Mouse (Mus musculus) MEL (cell line): Measurements from ENCODE around the gene Pold1. TPM values are rescaled to one million over a fixed set of nuclear protein-coding genes. Genes with fewer than 3 reads are reported as not detected.

Experiments
- DNase-seq: peaks from one replicate; pipeline ENCODE4 v3.0.0; 2011; ENCODE audit warnings: low read depth, low spot score
- H3K27ac ChIP-seq: 2 replicates; pipeline ENCODE4 v1.5.1; 2012; ENCODE audit warnings: low read depth, mild to moderate bottlenecking, control low read depth, low read length, moderate library complexity; ENCODE audit not compliant: control insufficient read depth
- H3K27me3 ChIP-seq, 2 experiments: fragments of 150-350 bp in 1 of 2; sonication (generic) in 1 of 2; 2 replicates each; pipeline ENCODE4 v1.6.1; 2012; ENCODE audit warnings: low read length in 2 of 2, mild to moderate bottlenecking in 2 of 2, improper control_type of control experiment in 1 of 2, moderate library complexity in 1 of 2; ENCODE audit not compliant: insufficient read depth in 2 of 2, control insufficient read depth in 1 of 2
- H3K36me3 ChIP-seq, 2 experiments: 2 replicates each; pipeline ENCODE4 v1.6.1; 2012 to 2014; ENCODE audit warnings: low read length in 2 of 2, improper control_type of control experiment in 1 of 2, inconsistent platforms in 1 of 2, mild to moderate bottlenecking in 1 of 2; ENCODE audit not compliant: insufficient read depth in 2 of 2, control insufficient read depth in 1 of 2
- H3K4me1 ChIP-seq, 2 experiments: fragments of 150-350 bp in 1 of 2; sonication (generic) in 1 of 2; 2 replicates each; pipeline ENCODE4 v1.6.1; 2012; ENCODE audit warnings: low read length in 2 of 2, improper control_type of control experiment in 1 of 2, mild to moderate bottlenecking in 1 of 2; ENCODE audit not compliant: insufficient read depth in 2 of 2, control insufficient read depth in 1 of 2
- H3K4me3 ChIP-seq, 2 experiments: fragments of 150-350 bp in 1 of 2; sonication (generic) in 1 of 2; 2 replicates each; pipeline ENCODE4 v1.5.1; 2012; ENCODE audit warnings: low read depth in 2 of 2, low read length in 2 of 2, mild to moderate bottlenecking in 2 of 2, moderate library complexity in 2 of 2, control low read depth in 1 of 2, improper control_type of control experiment in 1 of 2; ENCODE audit not compliant: control insufficient read depth in 1 of 2, insufficient read depth in 1 of 2
- H3K79me2 ChIP-seq: 2 replicates; pipeline ENCODE4 v1.6.1; 2012; ENCODE audit warnings: mild to moderate bottlenecking, low read length, moderate library complexity; ENCODE audit not compliant: control insufficient read depth, poor library complexity, insufficient read depth
- H3K9ac ChIP-seq: 2 replicates; pipeline ENCODE4 v1.6.1; 2012; ENCODE audit warnings: low read depth, mild to moderate bottlenecking, control low read depth, low read length, moderate library complexity; ENCODE audit not compliant: control insufficient read depth, poor library complexity, severe bottlenecking
- H3K9me3 ChIP-seq: fragments of 150-350 bp; sonication (generic); replicated peaks from 2 replicates; pipeline ENCODE4 v1.6.1; 2012; ENCODE audit warnings: mild to moderate bottlenecking, low read length, improper control_type of control experiment, moderate library complexity; ENCODE audit not compliant: insufficient read depth
- CHD1 ChIP-seq: IDR thresholded peaks from 2 replicates; pipeline ENCODE4 v1.6.1; 2012; ENCODE audit warnings: low read depth, mild to moderate bottlenecking, inconsistent platforms, low read length, improper control_type of control experiment
- CTCF ChIP-seq, 3 experiments: IDR thresholded peaks in 2 of 3; conservative IDR thresholded peaks in 1 of 3; 2 replicates each; pipeline ENCODE4 v1.5.1; 2011 to 2012; ENCODE audit warnings: low read length in 3 of 3, low read depth in 2 of 3, mild to moderate bottlenecking in 2 of 3, improper control_type of control experiment in 1 of 3, inconsistent platforms in 1 of 3, mixed read lengths in 1 of 3, moderate library complexity in 1 of 3; ENCODE audit not compliant: control insufficient read depth in 1 of 3, insufficient read depth in 1 of 3, poor library complexity in 1 of 3, severe bottlenecking in 1 of 3
- E2F4 ChIP-seq: IDR thresholded peaks from 2 replicates; pipeline ENCODE4 v1.6.1; 2011; ENCODE audit warnings: low read depth, low read length, improper control_type of control experiment, borderline replicate concordance
- EP300 ChIP-seq, 2 experiments: IDR thresholded peaks; 2 replicates each; pipeline ENCODE4 v1.6.1; 2011; ENCODE audit warnings: improper control_type of control experiment in 2 of 2, low read length in 2 of 2, low read depth in 1 of 2, mild to moderate bottlenecking in 1 of 2
- ETS1 ChIP-seq: IDR thresholded peaks from 2 replicates; pipeline ENCODE4 v1.6.1; 2012; ENCODE audit warnings: low read depth, mild to moderate bottlenecking, inconsistent platforms, low read length, improper control_type of control experiment, moderate library complexity
- GABPA ChIP-seq: IDR thresholded peaks from 2 replicates; pipeline ENCODE4 v1.6.1; 2012; ENCODE audit warnings: low read depth, mild to moderate bottlenecking, inconsistent platforms, low read length, improper control_type of control experiment, moderate library complexity
- GATA1 ChIP-seq: IDR thresholded peaks from 2 replicates; pipeline ENCODE4 v1.6.1; 2011; ENCODE audit warnings: low read depth, low read length, improper control_type of control experiment
- JUND ChIP-seq: IDR thresholded peaks from 2 replicates; pipeline ENCODE4 v1.6.1; 2011; ENCODE audit warnings: low read depth, mild to moderate bottlenecking, improper control_type of control experiment, low read length
- MAX ChIP-seq: IDR thresholded peaks from 2 replicates; pipeline ENCODE4 v1.6.1; 2011; ENCODE audit warnings: low read length, improper control_type of control experiment
- MAZ ChIP-seq: IDR thresholded peaks from 2 replicates; pipeline ENCODE4 v1.6.1; 2012; ENCODE audit warnings: low read depth, mild to moderate bottlenecking, inconsistent platforms, low read length, improper control_type of control experiment
- MYC ChIP-seq: IDR thresholded peaks from 2 replicates; pipeline ENCODE4 v1.6.1; 2011; ENCODE audit warnings: low read depth, mild to moderate bottlenecking, low read length, improper control_type of control experiment, moderate library complexity
- POLR2AphosphoS5 ChIP-seq: IDR thresholded peaks from 2 replicates; pipeline ENCODE4 v1.6.1; 2012; ENCODE audit warnings: low read depth, borderline replicate concordance, mild to moderate bottlenecking, inconsistent platforms, low read length, moderate library complexity, mixed read lengths
- RAD21 ChIP-seq: IDR thresholded peaks from 2 replicates; pipeline ENCODE4 v1.6.1; 2011; ENCODE audit warnings: mild to moderate bottlenecking, low read depth, low read length, improper control_type of control experiment
- SIN3A ChIP-seq: IDR thresholded peaks from 2 replicates; pipeline ENCODE4 v1.6.1; 2012; ENCODE audit warnings: low read length, improper control_type of control experiment, inconsistent platforms
- SMC3 ChIP-seq: IDR thresholded peaks from 2 replicates; pipeline ENCODE4 v1.6.1; 2011; ENCODE audit warnings: low read depth, low read length, improper control_type of control experiment
- TCF12 ChIP-seq: IDR thresholded peaks from 2 replicates; pipeline ENCODE4 v1.6.1; 2014; ENCODE audit warnings: low read depth, mild to moderate bottlenecking, inconsistent platforms, low read length, improper control_type of control experiment, moderate library complexity
- ZC3H11A ChIP-seq: IDR thresholded peaks from 2 replicates; pipeline ENCODE4 v1.6.1; 2012; ENCODE audit warnings: low read depth, mild to moderate bottlenecking, inconsistent platforms, low read length, improper control_type of control experiment
- ZKSCAN1 ChIP-seq: IDR thresholded peaks from 2 replicates; pipeline ENCODE4 v1.6.1; 2012; ENCODE audit warnings: low read depth, mild to moderate bottlenecking, inconsistent platforms, low read length, improper control_type of control experiment, moderate library complexity
- ZMIZ1 ChIP-seq: IDR thresholded peaks from 2 replicates; pipeline ENCODE4 v1.6.1; 2012; ENCODE audit warnings: low read depth, mild to moderate bottlenecking, inconsistent platforms, low read length, improper control_type of control experiment, moderate library complexity
- ZNF384 ChIP-seq: IDR thresholded peaks from 2 replicates; pipeline ENCODE4 v1.6.1; 2012; ENCODE audit warnings: low read depth, mild to moderate bottlenecking, inconsistent platforms, low read length, improper control_type of control experiment
- polyA plus RNA-seq, 2 experiments: library from polyadenylated mRNA; stranded (reverse) in 1 of 2; unstranded in 1 of 2; fragments of >175 nt in 1 of 2; fragments of >200 nt in 1 of 2; gene quantifications; 2 replicates each; pipeline versions ENCODE4 v1.2.1 to v1.2.4; 2012; ENCODE audit warnings: low replicate concordance in 2 of 2, low read depth in 1 of 2; ENCODE audit not compliant: insufficient read length in 2 of 2, insufficient read depth in 1 of 2, missing spikeins in 1 of 2
- total RNA-seq: library from RNA; depleted of rRNA; stranded (reverse); fragments of 300-350 nt; gene quantifications from 2 replicates; pipeline ENCODE4 v1.2.3, GENCODE M21; 2012

Pold1 gene
- total and polyA plus RNA-seq, 3 experiments = 87.8 to 104 TPM; not detected in 1

GRCm38 (mm10) chr7:44507491-44507890, 41.2 kb downstream of the Pold1 start:
- H3K9me3 ChIP-seq = no peaks in the 10 kb centered on the region
- peaks cover 0 to 3% of the 10 kb centered on the region in 2 experiments; a peak in 1 of 4 replicates for H3K27me3 ChIP-seq
- H3K27ac ChIP-seq = no peak overlapping the region
- no peak overlapping the region for H3K9ac ChIP-seq
- no peaks in the 10 kb centered on the region for H3K4me1 ChIP-seq
- no peak for DNase-seq
- H3K4me3 ChIP-seq = no peak overlapping the region
- TF ChIP-seq EP300 (IDR thresholded peaks at IDR 0.05; ENCODE audit: low read depth in 1 of 2, low read length in 2 of 2) (no peak), GATA1 (no peak), MAZ (no peak), ETS1 (no peak), GABPA (no peak), POLR2AphosphoS5 (no peak), MAX (no peak), CHD1 (no peak)
- H3K36me3 ChIP-seq = no peaks in the 10 kb centered on the region
- H3K79me2 ChIP-seq = no peaks in the 10 kb centered on the region

GRCm38 (mm10) chr7:44501563-44502115, 47.0 kb downstream of the Pold1 start:
- H3K27ac ChIP-seq = no peak overlapping the region
- H3K4me1 ChIP-seq = peaks cover 0 to 2% of the 10 kb centered on the region in 2 experiments; a peak in 1 of 4 replicates
- no peak overlapping the region for H3K4me3 ChIP-seq
- H3K27me3 ChIP-seq = no peaks in the 10 kb centered on the region
- no peaks in the 10 kb centered on the region for H3K36me3 ChIP-seq
- no peaks in the 10 kb centered on the region for H3K79me2 ChIP-seq
- TF ChIP-seq RAD21 = peak; percentile 40
- no peak for TF ChIP-seq ZMIZ1
- TF ChIP-seq TCF12 = no peak
- TF ChIP-seq E2F4 = no peak
- no peak for TF ChIP-seq ZKSCAN1
- TF ChIP-seq MAZ = no peak
- no peak for TF ChIP-seq POLR2AphosphoS5
- peak; percentile 78 for TF ChIP-seq SMC3
- peak; percentile 92 for TF ChIP-seq JUND
- TF ChIP-seq CTCF (IDR thresholded peaks at IDR 0.05 in 2 of 3, conservative IDR thresholded peaks at IDR 0.05 in 1 of 3; ENCODE audit: control insufficient read depth in 1 of 3, insufficient read depth in 1 of 3, low read depth in 2 of 3, low read length in 3 of 3, poor library complexity in 1 of 3, severe bottlenecking in 1 of 3) = peak; percentile 73 to 84 (median 79)
- TF ChIP-seq MYC = no peak
- TF ChIP-seq ZC3H11A = 0 out of 2 replicates have a peak, but pooled peaks have one; percentile 7
- TF ChIP-seq ZNF384 = no peak
- no peak for TF ChIP-seq SIN3A
- DNase-seq = peak; percentile 81
- no peak overlapping the region for H3K9ac ChIP-seq
- no peaks in the 10 kb centered on the region for H3K9me3 ChIP-seq
